In the genomic region with DNA sequence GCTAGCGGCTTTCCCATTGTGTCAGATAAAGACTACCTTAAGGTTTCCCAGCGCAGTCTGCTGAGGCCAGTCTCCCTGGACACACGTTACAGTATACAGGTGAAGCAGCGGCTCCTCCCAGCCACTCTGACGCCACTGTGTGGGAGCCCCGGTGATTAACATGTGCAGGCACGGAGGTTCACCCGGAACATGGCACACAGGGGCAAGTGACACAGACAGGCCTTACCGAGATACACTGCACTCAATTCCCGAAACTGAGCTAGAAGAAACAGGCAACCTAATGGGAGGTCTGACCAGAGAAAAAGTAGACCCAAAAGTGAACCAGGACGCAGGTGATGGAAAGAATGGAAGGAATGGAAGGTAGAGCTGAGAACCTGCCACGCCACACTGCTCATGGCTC, we compare ENCODE assay signal across 7 mouse cellular contexts.
"Had no signal": no experiment of that assay in that cellular context is flagged by ENCODE, and none has a peak within 500 bp of the region (broad histone marks: within the 10 kb centered on the region; RNA-seq: fewer than 3 reads in every experiment).

No protein-coding gene starts in this region.

- H3K27me3 ChIP-seq: liver, embryonic 13.5 days; neural tube, embryonic 12.5 days; neural tube, embryonic 15.5 days had no signal

- H3K36me3 ChIP-seq: liver, embryonic 13.5 days; midbrain, embryonic 12.5 days had no signal

- H3K4me3 ChIP-seq: liver, embryonic 13.5 days; midbrain, embryonic 12.5 days; neural tube, embryonic 12.5 days; neural tube, embryonic 15.5 days had no signal

- H3K9ac ChIP-seq: liver, embryonic 13.5 days; midbrain, embryonic 12.5 days; neural tube, embryonic 12.5 days; neural tube, embryonic 15.5 days had no signal

- H3K9me3 ChIP-seq: liver, embryonic 13.5 days; midbrain, embryonic 12.5 days; neural tube, embryonic 12.5 days; neural tube, embryonic 15.5 days had no signal

- H3K27ac ChIP-seq: kidney, postnatal 0 days; liver, embryonic 13.5 days; midbrain, embryonic 12.5 days; neural tube, embryonic 12.5 days; stomach, postnatal 0 days had no signal

- H3K4me2 ChIP-seq: liver, embryonic 13.5 days; midbrain, embryonic 12.5 days; neural tube, embryonic 12.5 days; neural tube, embryonic 15.5 days had no signal

- DNase-seq: kidney, postnatal 25 days had no signal
